Mouse (Mus musculus) C2C12 (cell line): ENCODE data around the gene Keg1. TPM values are rescaled to one million over a fixed set of nuclear protein-coding genes. Genes with fewer than 3 reads are reported as not detected.

ENCODE experiments used
- H3K27me3 ChIP-seq: one replicate; pipeline ENCODE4 v1.6.1; 2011; ENCODE audit not compliant: control insufficient read depth, insufficient read depth, insufficient read length
- H3K36me3 ChIP-seq: one replicate; pipeline ENCODE4 v1.6.1; 2011; ENCODE audit not compliant: control insufficient read depth, insufficient read depth
- H3K4me3 ChIP-seq: one replicate; pipeline ENCODE4 v1.5.1; 2011; ENCODE audit warnings: mild to moderate bottlenecking, control low read depth; ENCODE audit not compliant: poor library complexity, insufficient read depth, severe bottlenecking
- H3K79me2 ChIP-seq: one replicate; pipeline ENCODE4 v1.6.1; 2011; ENCODE audit not compliant: control insufficient read depth, insufficient read depth
- H3K79me3 ChIP-seq: one replicate; pipeline ENCODE4 v1.6.1; 2011; ENCODE audit warnings: low read depth, control low read depth
- H3ac ChIP-seq: one replicate; pipeline ENCODE3; 2011; ENCODE audit warnings: low read depth; ENCODE audit not compliant: control insufficient read depth, insufficient read length
- CEBPB ChIP-seq: IDR thresholded peaks from one replicate; pipeline ENCODE4 v1.6.1; 2011; ENCODE audit warnings: low read depth, mild to moderate bottlenecking, control low read depth, moderate library complexity
- CTCF ChIP-seq: IDR thresholded peaks from one replicate; pipeline ENCODE4 v1.5.1; 2011; ENCODE audit not compliant: control insufficient read depth, insufficient read depth, insufficient read length
- FOSL1 ChIP-seq: IDR thresholded peaks from one replicate; pipeline ENCODE4 v1.8.0; 2011; ENCODE audit warnings: mild to moderate bottlenecking, low read length; ENCODE audit not compliant: poor library complexity, insufficient read depth, severe bottlenecking
- MAX ChIP-seq: IDR thresholded peaks from one replicate; pipeline ENCODE4 v1.6.1; 2011; ENCODE audit warnings: mild to moderate bottlenecking, control low read depth
- MYOD1 ChIP-seq: IDR thresholded peaks from one replicate; pipeline ENCODE4 v1.6.1; 2011; ENCODE audit warnings: low read depth; ENCODE audit not compliant: control insufficient read depth, insufficient read length
- MYOG ChIP-seq: IDR thresholded peaks from one replicate; pipeline ENCODE4 v1.6.1; 2011; ENCODE audit not compliant: control insufficient read depth, insufficient read length; ENCODE audit errors: extremely low read depth
- USF1 ChIP-seq: IDR thresholded peaks from one replicate; pipeline ENCODE4 v1.6.1; 2011; ENCODE audit warnings: low read depth, mild to moderate bottlenecking, control low read depth, moderate library complexity
- polyA plus RNA-seq: library from polyadenylated mRNA; unstranded; fragments of >200 nt; fragmentation: generic; extraction: Trizol; gene quantifications from one replicate; pipeline ENCODE4 v1.2.1, GENCODE M21; 2012; ENCODE audit warnings: missing spikeins

Gene Keg1
- polyA plus RNA-seq, 1 experiment = not detected

GRCm38 (mm10) chr19:12731950-12732349 is 36.4 kb downstream of the Keg1 start:
- Histone ChIP-seq H3ac (no peak overlapping the region), H3K4me3 (no peak overlapping the region), H3K79me3 (no peaks in the 10 kb centered on the region), H3K27me3 (no peaks in the 10 kb centered on the region), H3K79me2 (no peaks in the 10 kb centered on the region), H3K36me3 (no peaks in the 10 kb centered on the region)
- no peak for TF ChIP-seq MAX
- no peak for TF ChIP-seq MYOD1
- no peak for TF ChIP-seq USF1
- no peak for TF ChIP-seq MYOG
- no peak for TF ChIP-seq CTCF
- TF ChIP-seq FOSL1 = no peak
- TF ChIP-seq CEBPB = no peak

- no peaks in the 10 kb centered on the region for H3K79me2 ChIP-seq
- no peaks in the 10 kb centered on the region for H3K79me3 ChIP-seq
- TF ChIP-seq USF1 = no peak
- TF ChIP-seq FOSL1 = no peak
- no peak for TF ChIP-seq CEBPB
- TF ChIP-seq MAX = no peak
- no peak for TF ChIP-seq MYOD1
- no peak for TF ChIP-seq MYOG
- TF ChIP-seq CTCF = no peak
- H3K27me3 ChIP-seq = no peaks in the 10 kb centered on the region
- H3ac ChIP-seq = no peak overlapping the region
- peaks cover 2% of the 10 kb centered on the region for H3K36me3 ChIP-seq
- H3K4me3 ChIP-seq = no peak overlapping the region
Measured at GRCm38 (mm10) chr19:12756286-12756685, 60.7 kb downstream of the Keg1 start.

GRCm38 (mm10) chr19:12758936-12759478 is 63.4 kb downstream of the Keg1 start:
- H3K4me3 ChIP-seq = no peak overlapping the region
- no peaks in the 10 kb centered on the region for H3K79me3 ChIP-seq
- H3K27me3 ChIP-seq = no peaks in the 10 kb centered on the region
- H3K79me2 ChIP-seq = no peaks in the 10 kb centered on the region
- no peak overlapping the region for H3ac ChIP-seq
- H3K36me3 ChIP-seq = peaks cover 27% of the 10 kb centered on the region
- TF ChIP-seq MAX (no peak), USF1 (no peak), CTCF (no peak), CEBPB (no peak), MYOD1 (no peak), MYOG (no peak)

GRCm38 (mm10) chr19:12759656-12760055 is 64.1 kb downstream of the Keg1 start:
- no peaks in the 10 kb centered on the region for H3K79me3 ChIP-seq
- no peak overlapping the region for H3K4me3 ChIP-seq
- no peak overlapping the region for H3ac ChIP-seq
- TF ChIP-seq CEBPB (no peak), MYOG (no peak), CTCF (no peak), FOSL1 (no peak), MYOD1 (no peak), USF1 (no peak), MAX (no peak)
- peaks cover 34% of the 10 kb centered on the region for H3K36me3 ChIP-seq
- no peaks in the 10 kb centered on the region for H3K79me2 ChIP-seq
- H3K27me3 ChIP-seq = no peaks in the 10 kb centered on the region

- Histone ChIP-seq H3K79me2 (no peaks in the 10 kb centered on the region), H3K79me3 (no peaks in the 10 kb centered on the region), H3K4me3 (no peak overlapping the region), H3K27me3 (no peaks in the 10 kb centered on the region), H3ac (no peak overlapping the region), H3K36me3 (peaks cover 57% of the 10 kb centered on the region)
- TF ChIP-seq MAX = peak; percentile 20
- no peak for TF ChIP-seq CTCF
- TF ChIP-seq FOSL1 = no peak
Measured at GRCm38 (mm10) chr19:12762212-12763130, 66.9 kb downstream of the Keg1 start.

- Histone ChIP-seq H3K36me3 (peaks cover 84% of the 10 kb centered on the region), H3K79me3 (peaks cover 6% of the 10 kb centered on the region), H3K27me3 (no peaks in the 10 kb centered on the region), H3K79me2 (peaks cover 26% of the 10 kb centered on the region), H3ac (no peak within 1 kb of the TSS), H3K4me3 (no peak within 1 kb of the TSS)
- TF ChIP-seq CEBPB (no peak), FOSL1 (no peak), MYOD1 (no peak), USF1 (no peak), MAX (no peak), MYOG (no peak), CTCF (no peak)
Measured at GRCm38 (mm10) chr19:12765308-12765707, 69.7 kb downstream of the Keg1 start, which contains the start of gene Cntf. Gene Cntf (minus strand): TSS chr19:12765632.

Other genes starting within 250 kb of the Keg1 start
- gene Mpeg1, start 235.0 kb upstream of the Keg1 start, polyA plus RNA-seq = 0.01 TPM
- 5.0 TPM for gene Dtx4, start 194.3 kb upstream of the Keg1 start, polyA plus RNA-seq
- 17.4 TPM for gene Fam111a, start 150.0 kb upstream of the Keg1 start, polyA plus RNA-seq
- gene Gm4952, start 95.8 kb upstream of the Keg1 start, polyA plus RNA-seq = not detected
- 0.08 TPM for gene Glyat, start 62.5 kb upstream of the Keg1 start, polyA plus RNA-seq
- gene Olfr1442, start 25.3 kb upstream of the Keg1 start, polyA plus RNA-seq = not detected
- not detected for gene Olfr1443, start 17.7 kb upstream of the Keg1 start, polyA plus RNA-seq
- 1.4 TPM for gene Cntf, start 69.8 kb downstream of the Keg1 start, polyA plus RNA-seq
- gene Zfp91, start 100.3 kb downstream of the Keg1 start, polyA plus RNA-seq = 25.0 TPM
- gene Lpxn, start 100.4 kb downstream of the Keg1 start, polyA plus RNA-seq = 0.11 TPM
- not detected for gene Gm5244, start 150.9 kb downstream of the Keg1 start, polyA plus RNA-seq
- not detected for gene Olfr1444, start 161.5 kb downstream of the Keg1 start, polyA plus RNA-seq
- gene Olfr1445, start 188.1 kb downstream of the Keg1 start, polyA plus RNA-seq = not detected
- not detected for gene Olfr1446, start 197.7 kb downstream of the Keg1 start, polyA plus RNA-seq
- not detected for gene Olfr1447, start 208.0 kb downstream of the Keg1 start, polyA plus RNA-seq
- not detected for gene Olfr1448, start 228.6 kb downstream of the Keg1 start, polyA plus RNA-seq
- gene Olfr1449, start 235.1 kb downstream of the Keg1 start, polyA plus RNA-seq = not detected